Mouse (Mus musculus): ENCODE results near the gene Neurl2.
"Not testable (repeated sequence)": the region's sequence is repeated elsewhere in the genome, so short reads cannot be mapped to it uniquely, and the experiment has no call there.

The Neurl2 gene

DNA sequence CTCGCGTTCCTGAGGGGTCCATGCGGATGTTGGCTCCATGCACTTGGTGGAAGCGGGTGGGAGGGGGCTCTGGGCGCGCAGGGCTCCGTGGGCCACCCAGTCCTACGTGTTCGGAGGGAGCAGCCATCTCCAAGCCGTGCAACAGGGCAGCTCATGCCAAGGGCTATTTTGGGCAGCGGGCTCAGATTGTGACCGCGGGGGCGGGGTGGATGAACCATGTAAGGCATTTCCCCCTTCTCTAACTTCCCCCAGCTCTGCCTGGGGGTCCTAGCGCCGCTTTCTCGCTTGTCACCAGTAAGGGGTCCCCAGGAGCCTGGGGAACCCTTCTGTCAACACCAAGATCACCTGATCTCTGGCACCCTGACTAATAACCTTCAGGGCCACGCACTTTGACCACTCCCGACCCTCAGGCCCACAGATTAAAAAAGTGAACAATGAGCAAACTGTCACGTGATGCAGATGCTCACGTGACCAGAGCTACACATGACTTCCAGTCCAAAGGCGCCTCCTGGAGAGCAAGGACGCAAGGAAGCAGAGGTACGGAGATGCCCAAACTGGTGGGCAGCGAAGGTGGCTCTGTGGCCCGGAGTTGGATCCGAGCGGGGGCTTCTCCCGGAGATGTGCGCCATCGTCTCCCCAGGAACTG, at the start of gene Neurl2:
Gene Neurl2, minus strand, starts transcription at position 143 of the 646 bp plus-strand sequence.
- DNase-seq (ENCODE audit: low spot score) = peak; percentile 86

DNA sequence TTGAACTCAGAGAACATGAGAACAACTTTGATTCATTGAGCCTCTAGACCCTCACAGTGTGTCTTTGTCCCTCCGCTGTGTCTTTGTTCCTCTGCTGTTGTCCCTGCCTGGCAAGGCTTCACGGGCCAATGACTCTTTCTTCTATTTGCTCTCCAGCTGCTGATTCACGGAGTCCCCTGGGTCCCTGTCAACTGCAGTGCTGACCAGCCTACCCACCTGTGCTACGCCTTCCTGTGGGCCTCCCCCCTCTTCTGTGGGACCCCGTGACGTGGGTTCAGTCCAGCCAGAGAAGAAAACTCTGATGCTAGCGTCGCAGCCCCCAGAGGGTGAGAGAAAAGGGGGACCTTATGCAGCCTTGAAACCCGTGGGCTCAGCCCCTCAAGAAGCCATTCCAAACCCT, 49.4 kb upstream of the Neurl2 start:
- DNase-seq (ENCODE audit: low spot score) = no peak

DNA sequence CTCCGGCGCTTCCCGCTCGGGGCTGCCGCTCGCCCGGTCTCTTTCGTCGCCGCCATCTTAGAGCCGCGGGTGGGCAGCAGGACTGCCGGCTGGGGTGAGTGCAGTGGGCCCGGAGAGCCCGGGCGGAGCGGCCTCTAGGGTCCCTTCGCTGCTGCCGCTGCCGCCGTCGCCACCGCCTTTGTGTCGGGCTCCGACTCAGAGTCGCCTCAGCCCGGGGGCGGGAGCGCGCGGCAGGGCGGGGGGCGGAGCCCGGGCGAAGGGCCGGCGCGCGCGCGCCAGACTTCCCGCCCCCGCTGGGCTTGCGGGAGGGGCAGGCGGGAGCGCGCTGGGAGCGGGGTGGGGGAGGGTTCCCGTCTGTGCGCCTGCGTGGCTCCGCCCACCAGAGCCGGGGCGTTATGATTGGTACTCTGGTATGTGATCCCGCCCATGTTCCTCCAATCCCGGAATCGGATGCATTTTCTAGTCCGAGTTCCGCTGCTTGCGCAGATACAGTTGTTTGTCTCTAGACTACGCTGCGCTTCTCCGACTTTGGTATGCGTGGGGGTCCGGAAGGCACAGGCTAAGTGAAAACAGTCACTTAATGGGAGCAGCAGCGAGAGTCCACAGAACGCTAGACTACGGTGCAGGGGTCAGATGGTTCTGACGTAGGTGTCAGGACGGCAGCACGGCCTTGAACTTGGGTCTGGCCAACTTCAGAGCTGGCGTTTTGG, 46.5 kb upstream of the Neurl2 start:
- peak; percentile 93 for DNase-seq (ENCODE audit: low spot score)

DNA sequence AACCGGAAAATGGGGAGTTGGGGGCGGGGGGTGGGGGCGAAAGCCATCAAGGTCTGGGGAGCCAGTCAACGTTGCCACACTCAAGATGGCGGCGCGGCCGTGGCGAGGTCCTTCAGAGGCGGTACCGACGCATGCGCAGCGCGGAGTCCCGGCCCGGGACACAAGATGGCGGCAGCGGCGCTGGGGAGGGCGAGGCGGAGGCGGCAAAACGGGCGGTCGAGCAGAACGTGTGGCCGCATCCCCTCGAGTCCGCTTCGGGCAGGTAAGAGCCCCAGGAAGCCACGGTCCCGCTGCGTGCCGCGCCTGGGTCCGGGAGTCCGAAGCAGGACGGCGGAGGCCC, 45.9 kb upstream of the Neurl2 start, which contains the start of gene Pcif1:
Gene Pcif1, plus strand, starts transcription at position 77 of the 340 bp plus-strand sequence.
- peak; percentile 92 for DNase-seq (ENCODE audit: low spot score)

DNA sequence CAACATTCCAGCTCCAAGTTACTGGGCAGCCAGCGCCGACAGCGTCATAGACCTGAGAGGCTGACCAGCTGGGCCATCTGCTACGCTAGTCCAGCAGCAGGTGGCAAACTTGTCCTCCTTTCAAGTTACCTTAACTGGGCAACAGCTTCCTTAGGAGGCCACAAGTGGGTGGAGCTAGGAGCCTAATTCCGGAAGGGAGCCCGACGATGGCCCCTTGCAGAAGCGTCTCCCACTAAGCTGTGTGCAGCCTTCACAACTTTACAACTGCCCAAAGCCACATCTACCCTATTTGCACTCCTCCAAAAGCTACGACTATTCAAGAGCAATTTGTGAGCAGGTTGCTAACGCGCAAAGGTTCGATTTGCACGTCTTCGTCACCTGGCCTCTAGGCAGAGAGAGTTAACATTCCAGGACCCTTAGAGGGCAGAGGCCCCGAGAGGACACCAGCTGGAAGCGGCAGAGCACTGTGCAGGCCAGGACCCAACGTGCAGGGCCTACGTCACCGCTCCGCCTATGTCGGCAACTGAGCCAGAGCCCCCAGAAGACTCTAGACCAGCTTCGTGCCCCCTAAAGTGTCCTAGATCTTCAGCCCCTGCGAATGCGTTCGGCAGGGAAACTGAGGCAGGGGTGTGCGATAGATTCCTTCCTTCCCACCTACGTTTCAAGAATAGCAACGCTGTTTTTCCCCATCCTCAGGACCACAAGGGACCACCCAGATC, 45.4 kb upstream of the Neurl2 start:
- DNase-seq (ENCODE audit: low spot score) = peak; percentile 60

DNA sequence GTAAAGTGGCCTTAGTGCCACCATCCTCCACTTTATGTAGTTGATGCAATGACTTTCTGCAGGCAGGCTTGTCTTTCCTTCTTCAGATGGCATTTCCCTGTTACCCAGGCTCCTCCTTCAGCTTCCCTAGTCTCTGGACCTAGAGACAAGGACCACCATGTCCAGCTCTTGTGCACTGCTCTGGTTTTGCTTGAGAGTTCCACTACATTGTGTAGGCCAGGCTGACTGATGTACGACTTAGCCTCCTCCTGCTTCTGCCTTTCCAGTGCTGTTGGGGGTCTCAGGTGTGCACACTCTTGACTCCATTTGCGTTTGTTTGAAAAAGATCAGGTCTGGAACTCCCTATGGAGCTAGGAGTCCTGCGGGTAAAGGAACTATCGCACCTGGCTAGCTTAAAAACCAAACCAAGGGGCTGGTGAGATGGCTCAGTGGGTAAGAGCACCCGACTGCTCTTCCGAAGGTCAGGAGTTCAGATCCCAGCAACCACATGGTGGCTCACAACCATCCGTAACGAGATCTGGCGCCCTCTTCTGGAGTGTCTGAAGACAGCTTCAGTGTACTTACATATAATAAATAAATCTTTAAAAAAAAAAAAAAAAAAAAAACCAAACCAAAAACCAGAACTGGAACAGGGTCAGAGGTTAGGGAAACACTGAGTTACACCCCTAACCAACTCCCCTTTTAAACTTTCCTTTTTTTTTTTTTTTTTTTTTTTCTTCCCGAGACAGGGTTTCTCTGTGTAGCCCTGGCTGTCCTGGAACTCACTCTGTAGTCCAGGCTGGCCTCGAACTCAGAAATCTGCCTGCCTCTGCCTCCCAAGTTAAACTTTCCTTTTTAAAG, 44.3 kb upstream of the Neurl2 start:
- not testable (repeated sequence) for DNase-seq (ENCODE audit: low spot score)

DNA sequence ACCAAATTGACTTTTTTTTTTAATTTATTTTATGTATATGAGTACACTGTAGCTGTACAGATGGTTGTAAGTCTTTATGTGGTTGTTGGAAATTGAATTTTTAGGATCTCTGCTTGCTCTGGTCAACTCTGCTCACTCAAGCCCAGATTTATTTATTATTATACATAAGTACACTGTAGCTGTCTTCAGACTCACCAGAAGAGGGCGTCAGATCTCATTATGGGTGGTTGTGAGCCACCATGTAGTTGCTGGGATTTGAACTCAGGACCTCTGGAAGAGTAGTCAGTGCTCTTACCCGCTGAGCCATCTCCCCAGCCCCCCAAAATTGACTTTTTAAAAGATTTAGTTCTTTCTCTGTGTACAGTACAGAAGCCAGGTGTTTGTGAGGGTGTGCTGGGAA, 42.4 kb upstream of the Neurl2 start:
- DNase-seq (ENCODE audit: low spot score) = not testable (repeated sequence)

DNA sequence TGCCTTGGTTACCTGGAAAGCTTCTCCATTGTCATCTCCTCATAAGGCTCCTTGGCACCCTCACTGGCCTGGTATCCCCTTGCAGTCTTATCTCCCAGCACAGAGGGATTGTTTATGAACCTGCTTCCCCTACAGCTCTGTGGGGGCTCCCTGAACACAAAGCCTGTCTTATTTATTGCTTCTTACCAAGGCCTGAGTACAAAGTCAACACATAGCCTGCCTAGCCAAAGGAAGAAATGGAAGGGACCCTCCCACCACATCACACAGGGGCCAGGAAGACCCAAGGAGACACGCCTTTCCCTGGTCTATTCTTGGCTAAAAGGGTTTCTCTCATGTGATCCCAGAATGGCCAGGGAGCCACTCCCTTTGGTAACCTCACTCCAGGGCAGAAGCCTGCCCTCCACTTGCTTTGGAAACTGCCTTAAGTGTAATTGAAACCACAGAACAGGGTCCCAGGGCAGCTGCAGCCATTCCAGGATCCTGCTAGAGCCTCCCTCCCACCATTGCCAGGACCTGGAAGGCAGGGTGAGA, 41.0 kb upstream of the Neurl2 start:
- DNase-seq (ENCODE audit: low spot score) = no peak

DNA sequence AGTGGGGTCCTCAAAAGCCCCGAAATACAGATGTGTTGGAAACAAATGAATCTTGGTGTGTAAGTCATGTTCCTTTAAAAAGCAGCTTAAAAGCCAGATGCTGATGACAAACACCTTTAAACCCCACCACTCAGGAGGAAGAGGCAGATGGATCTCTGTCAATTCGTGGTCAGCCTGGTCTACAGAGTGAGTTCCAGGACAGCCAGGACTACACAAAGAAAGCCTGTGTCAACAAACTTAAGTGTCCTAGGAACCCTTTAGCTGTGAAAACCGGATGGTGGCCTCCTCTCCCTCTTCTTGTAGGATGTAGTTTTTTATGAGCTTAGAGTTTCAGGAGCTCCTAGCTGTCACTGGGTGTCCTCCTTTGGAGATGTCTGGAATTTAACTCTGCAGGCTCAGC, 40.4 kb upstream of the Neurl2 start:
- no peak for DNase-seq (ENCODE audit: low spot score)

DNA sequence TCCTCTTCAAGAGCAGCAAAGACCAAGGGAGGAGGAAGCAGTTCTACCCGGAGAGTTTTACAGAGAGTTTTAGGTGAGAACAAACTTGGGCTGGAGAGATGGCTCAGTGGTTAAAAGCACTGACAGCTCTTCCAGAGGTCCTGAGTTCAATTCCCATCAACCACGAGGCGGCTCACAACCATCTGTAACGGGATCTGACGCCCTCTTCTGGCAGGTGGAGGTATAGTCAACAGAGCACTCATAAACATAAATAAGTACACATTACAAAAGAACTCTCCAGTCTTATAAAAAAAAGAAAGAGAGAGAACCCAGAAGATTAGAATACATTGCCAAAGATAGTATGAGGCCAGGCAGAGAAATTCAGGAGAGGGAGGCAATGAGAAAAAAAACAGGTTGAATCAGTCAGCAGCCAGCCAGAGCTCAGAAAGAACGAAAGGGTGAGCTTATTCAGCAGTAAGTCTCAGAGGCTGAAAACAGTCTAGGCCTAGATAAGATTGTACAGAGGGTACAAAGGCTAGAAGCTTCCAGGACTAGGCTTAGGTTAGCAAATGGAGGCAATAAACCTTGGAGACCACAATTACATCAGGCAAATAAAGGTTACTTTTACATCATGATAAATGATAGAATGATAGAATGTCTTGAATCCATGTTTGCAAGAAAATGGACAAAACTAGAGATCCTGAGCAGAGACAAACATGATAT, 38.5 kb upstream of the Neurl2 start:
- no peak for DNase-seq (ENCODE audit: low spot score)

DNA sequence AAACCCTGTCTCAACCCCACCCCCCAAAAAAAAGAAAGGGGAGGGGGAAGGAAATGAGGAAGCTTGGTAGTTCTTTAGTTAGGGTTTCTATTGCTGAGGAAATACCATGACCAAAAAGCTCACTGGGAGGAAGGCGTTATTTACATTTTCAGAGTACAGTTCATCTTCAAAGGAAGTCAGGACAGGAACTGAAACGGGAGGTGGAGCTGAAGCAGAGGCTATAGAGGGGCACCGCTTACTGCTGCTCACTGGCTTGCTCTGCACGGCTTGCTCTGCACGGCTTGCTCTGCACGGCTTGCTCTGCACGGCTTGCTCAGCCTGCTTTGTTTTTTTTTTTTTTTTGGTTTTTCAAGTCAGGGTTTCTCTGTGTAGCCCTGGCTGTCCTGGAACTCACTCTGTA, 35.2 kb upstream of the Neurl2 start:
- no peak for DNase-seq (ENCODE audit: low spot score)

DNA sequence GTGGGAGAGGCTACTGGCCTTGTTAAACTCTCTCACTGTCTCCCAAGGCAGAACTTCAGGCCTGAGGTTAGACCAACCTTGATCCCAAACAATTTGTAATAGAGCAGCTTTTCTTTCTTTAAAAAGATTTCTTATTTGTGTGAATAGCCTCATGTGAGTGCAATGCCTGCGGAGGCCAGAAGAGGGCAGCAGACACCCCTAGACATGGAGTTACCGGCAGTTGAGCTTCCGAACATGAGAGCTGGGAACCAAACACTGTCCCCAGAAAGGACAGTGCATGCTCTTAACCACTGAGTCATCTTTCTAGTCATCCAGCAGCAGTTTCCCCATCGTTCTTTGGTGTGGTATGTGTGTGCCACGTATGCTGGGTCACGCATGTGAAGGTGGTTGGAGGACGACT, 34.3 kb upstream of the Neurl2 start:
- DNase-seq (ENCODE audit: low spot score) = no peak

DNA sequence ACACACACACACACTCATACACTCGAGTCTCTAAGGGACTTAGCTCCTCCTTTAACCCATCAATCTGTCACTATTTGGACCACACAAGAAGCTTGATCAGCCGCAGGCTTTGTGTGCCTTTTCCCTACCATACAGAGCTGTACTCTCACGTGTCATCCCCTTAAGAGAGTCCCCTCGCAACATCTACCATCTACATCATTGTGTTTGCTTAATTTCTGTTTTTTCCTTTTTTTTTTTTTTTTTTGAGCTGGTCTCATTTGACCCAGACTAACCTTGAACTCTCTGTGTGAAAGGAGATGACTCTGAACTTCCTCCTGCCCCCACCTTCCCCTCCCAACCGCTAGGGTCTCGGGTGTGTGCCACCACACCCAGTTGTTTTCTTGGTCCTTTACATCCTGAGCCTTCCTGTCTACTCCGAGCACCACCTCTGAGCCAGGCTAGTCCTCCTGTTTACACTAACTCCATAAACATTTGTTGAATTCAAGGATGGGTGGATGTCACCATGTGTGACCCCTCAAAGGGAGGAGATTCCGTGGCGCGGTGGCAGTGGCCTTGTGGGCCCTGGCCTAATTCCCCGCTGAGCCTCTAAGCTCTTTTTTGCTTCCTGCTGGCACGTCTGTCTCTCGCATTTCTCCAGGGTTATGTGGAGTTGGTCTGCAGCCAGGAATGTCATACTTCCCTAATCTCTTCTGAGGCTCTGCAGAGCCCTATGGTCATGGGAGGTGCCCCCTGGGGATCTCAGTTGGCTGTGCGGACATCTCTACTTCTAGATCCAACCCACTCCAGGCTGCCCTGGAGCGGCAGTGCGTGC, 33.7 kb upstream of the Neurl2 start:
- DNase-seq (ENCODE audit: low spot score) = no peak

DNA sequence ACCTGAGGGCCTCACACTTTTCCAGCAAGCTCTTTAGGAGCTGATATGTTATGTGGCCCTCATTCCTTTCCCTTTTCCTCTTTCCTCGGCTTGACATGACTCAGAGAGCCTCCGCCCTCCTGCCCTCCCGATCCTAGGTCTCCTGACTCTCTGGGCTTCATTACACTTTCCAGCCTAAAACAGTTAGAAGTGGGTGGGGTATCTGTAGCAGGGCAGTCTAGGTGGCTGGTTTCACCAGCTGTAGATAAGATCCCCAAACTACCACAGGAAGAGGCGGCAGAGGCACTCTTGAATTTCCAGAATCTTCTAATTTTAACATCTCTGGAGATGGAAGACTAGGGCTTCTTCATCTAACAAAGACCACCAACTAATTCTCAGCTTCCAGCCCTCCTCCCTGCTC, 31.3 kb upstream of the Neurl2 start:
- no peak for DNase-seq (ENCODE audit: low spot score)

DNA sequence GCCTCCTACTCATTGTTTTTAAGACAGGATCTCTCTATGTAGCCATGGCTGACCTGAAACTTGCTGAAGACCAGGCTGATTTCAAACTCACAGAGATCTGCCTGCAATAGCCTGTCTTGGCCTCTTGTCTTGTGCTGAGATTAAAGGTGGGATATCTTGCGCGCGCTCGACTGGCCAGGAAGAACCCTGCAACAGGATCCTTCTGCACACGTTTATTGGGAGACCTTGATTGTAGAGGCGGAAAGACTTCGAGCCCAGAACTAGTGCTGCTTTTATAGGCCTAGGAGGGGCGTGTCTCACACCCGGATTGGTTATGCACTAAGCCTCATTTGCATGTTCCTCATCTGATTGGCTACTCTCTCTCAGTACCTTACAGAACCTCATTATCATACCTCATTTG, 30.2 kb upstream of the Neurl2 start:
- not testable (repeated sequence) for DNase-seq (ENCODE audit: low spot score)

DNA sequence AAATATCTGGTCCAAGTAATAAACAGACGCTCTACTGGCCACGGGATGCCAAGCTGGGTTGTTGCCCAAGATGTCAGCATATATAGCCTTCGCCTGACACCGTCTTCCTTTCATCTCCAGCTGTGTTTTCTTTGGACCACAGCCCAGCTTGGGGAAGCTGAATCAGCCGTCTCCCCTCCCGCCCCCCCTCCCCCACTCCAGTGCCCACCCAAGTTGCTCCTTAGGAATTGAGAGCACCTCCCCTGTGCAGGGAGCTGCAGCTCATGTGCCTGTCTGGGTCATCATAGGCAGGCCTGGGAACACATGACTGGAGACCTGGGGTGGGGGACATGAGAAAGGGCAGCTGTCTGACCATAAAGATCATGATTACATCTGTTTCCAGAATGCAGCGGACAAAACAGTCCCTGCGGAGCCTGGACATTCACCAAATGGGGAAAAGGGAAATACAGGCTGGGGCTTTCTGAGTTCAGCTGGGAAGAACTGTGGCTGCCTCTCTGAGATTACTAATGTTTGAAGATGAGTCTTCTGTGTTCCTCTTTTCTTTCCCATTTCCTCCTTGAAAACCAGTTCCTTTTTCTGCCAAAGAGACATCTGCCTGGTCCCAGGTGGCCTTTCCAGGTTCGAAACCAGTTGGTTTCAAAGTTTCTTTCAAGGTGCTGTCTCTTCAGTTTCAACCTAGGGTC, 29.1 kb upstream of the Neurl2 start:
- DNase-seq (ENCODE audit: low spot score) = no peak

DNA sequence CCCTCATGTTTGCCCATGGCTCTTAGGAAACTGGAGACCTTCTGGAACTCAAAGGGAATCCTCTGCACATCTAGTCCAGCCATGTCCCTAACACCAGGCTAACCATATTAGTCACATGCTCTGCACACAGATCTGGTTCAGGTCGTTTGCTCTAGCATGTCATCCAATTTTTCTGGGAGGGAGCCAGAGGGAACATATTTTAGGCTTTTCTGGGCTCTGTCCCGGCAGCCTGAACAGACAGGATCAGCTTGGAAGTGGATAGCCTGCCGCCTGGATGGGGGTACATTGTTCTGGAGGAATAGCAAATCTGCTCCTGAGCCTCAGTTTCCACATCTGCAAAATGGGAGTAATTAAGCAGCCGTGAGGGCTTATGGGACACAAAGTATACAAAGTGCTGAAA, 27.8 kb upstream of the Neurl2 start:
- DNase-seq (ENCODE audit: low spot score) = no peak

DNA sequence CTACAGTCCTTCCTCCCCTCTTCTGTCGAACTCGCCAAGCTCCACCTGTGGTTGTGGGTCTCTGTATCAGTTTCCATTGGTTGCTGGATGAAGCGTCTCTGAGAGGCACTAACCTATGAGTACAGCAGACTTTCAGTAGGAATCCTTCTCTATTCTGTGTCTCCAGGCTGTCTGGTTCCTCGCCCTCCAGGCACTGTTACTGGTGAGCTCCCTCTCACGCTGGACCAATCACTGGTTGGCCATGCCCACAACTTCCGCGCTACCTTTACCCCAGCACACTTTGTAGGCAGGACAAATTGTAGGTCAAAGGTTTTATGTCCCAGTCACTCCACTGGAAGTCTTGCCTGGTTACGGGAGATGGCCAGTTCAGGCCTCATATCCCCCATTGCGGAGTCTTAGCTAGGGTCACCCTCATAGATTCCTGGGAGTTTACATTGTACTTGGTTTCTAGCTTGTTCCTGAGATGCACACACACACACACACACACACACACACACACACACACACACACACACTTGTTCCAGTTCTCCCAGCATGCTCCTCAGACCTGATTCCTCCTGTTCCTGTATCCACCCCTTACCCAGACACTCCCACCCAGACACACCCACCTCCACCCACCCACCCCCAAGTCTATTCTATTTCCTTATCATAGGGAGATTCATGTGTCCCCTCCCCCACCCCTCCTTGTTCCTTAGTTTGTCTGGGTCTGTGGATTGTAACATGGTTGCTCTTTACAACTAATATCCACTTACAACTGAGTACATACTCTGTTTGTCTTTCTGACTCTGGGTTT, 26.6 kb upstream of the Neurl2 start:
- no peak for DNase-seq (ENCODE audit: low spot score)

DNA sequence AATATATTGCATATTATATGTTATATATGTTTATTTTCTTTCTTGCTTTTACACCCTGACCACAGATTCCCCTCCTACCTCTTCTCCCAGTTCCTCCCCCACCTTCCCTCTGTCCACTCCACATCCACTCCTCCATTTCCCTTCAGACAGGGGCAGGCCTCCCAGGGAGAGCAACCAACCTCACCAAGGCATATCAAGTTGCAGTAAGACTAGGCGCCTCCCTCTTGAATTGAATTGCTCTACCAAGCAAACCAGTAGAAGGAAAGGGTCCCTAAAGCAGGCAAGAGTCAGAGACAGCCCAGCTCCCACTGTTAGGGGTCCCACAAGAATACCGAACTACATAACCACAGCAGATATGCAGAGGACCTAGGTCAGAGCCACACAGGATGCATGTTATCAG, 25.9 kb upstream of the Neurl2 start:
- DNase-seq (ENCODE audit: low spot score) = no peak
